Mouse (Mus musculus): ENCODE measurements around the gene Ccdc27.
A peak's percentile ranks its signal among the peaks of the same experiment; 100 is the strongest.

The Ccdc27 gene

GRCm38 (mm10) chr4:154024729-154025521 is 17.6 kb downstream of the Ccdc27 start:
- DNase-seq (ENCODE audit: low spot score) = no peak

GRCm38 (mm10) chr4:154023754-154024601 is 18.5 kb downstream of the Ccdc27 start:
- peak; percentile 73 for DNase-seq (ENCODE audit: low spot score)

- no peak for DNase-seq (ENCODE audit: low spot score)
Observed at GRCm38 (mm10) chr4:154022844-154023243, 19.6 kb downstream of the Ccdc27 start.

- peak; percentile 80 for DNase-seq (ENCODE audit: low spot score)
Observed at GRCm38 (mm10) chr4:154022407-154022806, 20.1 kb downstream of the Ccdc27 start.

- DNase-seq (ENCODE audit: low spot score) = peak; percentile 80
Observed at GRCm38 (mm10) chr4:154021432-154021831, 21.0 kb downstream of the Ccdc27 start.

GRCm38 (mm10) chr4:154019571-154019970 is 22.9 kb downstream of the Ccdc27 start:
- DNase-seq (ENCODE audit: low spot score) = peak; percentile 80

GRCm38 (mm10) chr4:154015476-154015875 is 27.0 kb downstream of the Ccdc27 start:
- DNase-seq (ENCODE audit: low spot score) = no peak

GRCm38 (mm10) chr4:154012132-154012882 is 30.2 kb downstream of the Ccdc27 start:
- DNase-seq (ENCODE audit: low spot score) = peak; percentile 61

GRCm38 (mm10) chr4:154011646-154012089 is 30.8 kb downstream of the Ccdc27 start, which contains the start of gene Lrrc47:
TSS of gene Lrrc47 (plus strand) at chr4:154011731.
- DNase-seq (ENCODE audit: low spot score) = peak; percentile 83

- DNase-seq (ENCODE audit: low spot score) = no peak
Observed at GRCm38 (mm10) chr4:154010907-154011645, 31.4 kb downstream of the Ccdc27 start.

GRCm38 (mm10) chr4:154007759-154008158 is 34.7 kb downstream of the Ccdc27 start:
- DNase-seq (ENCODE audit: low spot score) = no peak

- no peak for DNase-seq (ENCODE audit: low spot score)
Observed at GRCm38 (mm10) chr4:154006264-154006663, 36.2 kb downstream of the Ccdc27 start.

- no peak for DNase-seq (ENCODE audit: low spot score)
Observed at GRCm38 (mm10) chr4:154005488-154005887, 37.0 kb downstream of the Ccdc27 start.

- no peak for DNase-seq (ENCODE audit: low spot score)
Observed at GRCm38 (mm10) chr4:153993505-153993904, 49.0 kb downstream of the Ccdc27 start.

GRCm38 (mm10) chr4:153992715-153993114 is 49.8 kb downstream of the Ccdc27 start:
- DNase-seq (ENCODE audit: low spot score) = no peak

GRCm38 (mm10) chr4:153980470-153980869 is 62.0 kb downstream of the Ccdc27 start:
- DNase-seq (ENCODE audit: low spot score) = no peak

GRCm38 (mm10) chr4:153979243-153979642 is 63.2 kb downstream of the Ccdc27 start:
- no peak for DNase-seq (ENCODE audit: low spot score)

All from testis, postnatal 10 days (tissue).